Mouse (Mus musculus): ENCODE measurements around the gene Them5. TPM values are rescaled to one million over a fixed set of nuclear protein-coding genes. Genes with fewer than 3 reads are reported as not detected.

Them5 gene
- polyA plus RNA-seq, 1 experiment from 2014 or later = 0.19 TPM

- ATAC-seq (ENCODE audit: insufficient read depth, low FRiP score, low TSS enrichment) (peak; percentile 33; the same call in 1 of the 2 replicates), DNase-seq (ENCODE audit: low spot score) (peak; percentile 83)
- H3K9me3 ChIP-seq (ENCODE audit: control insufficient read depth, low read length) = no peaks in the 10 kb centered on the region
- H3K9ac ChIP-seq (ENCODE audit: low read length) = no peak overlapping the region
- no peak overlapping the region for H3K4me2 ChIP-seq (ENCODE audit: low read depth)
- peaks cover 3% of the 10 kb centered on the region; the same call in 1 of the 2 replicates for H3K4me1 ChIP-seq (ENCODE audit: control insufficient read depth, insufficient read depth, low read length)
- peaks cover 17% of the 10 kb centered on the region for H3K27me3 ChIP-seq (ENCODE audit: control insufficient read depth, insufficient read depth, low read length)
- no peak overlapping the region for H3K27ac ChIP-seq (ENCODE audit: low read depth, low read length)
- WGBS = 26% methylated on average over 3 of the region's 3 CpGs
- H3K36me3 ChIP-seq (ENCODE audit: control insufficient read depth, insufficient read depth, low read length) = no peaks in the 10 kb centered on the region
- H3K4me3 ChIP-seq (ENCODE audit: low read depth, low read length) = no peak overlapping the region
Observed at GRCm38 (mm10) chr3:94366761-94367160, 24.9 kb downstream of the Them5 start.

DNA sequence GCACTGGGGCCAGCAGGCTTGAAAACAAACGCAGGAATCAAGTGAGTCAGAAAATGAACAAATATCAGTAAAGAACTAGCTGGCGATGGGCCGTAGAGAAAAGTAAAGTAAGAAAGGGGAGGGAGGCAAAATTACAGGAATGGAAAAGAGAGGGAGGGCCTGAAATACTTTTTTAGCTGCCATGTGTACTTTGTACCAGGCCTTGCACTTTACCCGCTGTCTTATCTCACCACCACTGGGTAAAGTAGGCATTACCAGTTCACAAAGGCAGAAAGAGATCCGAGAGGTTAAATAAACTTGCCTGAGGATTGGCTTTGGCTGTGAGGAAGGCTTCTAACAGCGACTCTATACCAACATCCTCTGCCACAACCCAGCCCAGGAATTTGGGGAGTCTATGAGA is 25.6 kb downstream of the Them5 start:
- no peaks in the 10 kb centered on the region for H3K36me3 ChIP-seq (ENCODE audit: control insufficient read depth, insufficient read depth, low read length)
- ATAC-seq (ENCODE audit: insufficient read depth, low FRiP score, low TSS enrichment) (no peak), DNase-seq (ENCODE audit: low spot score) (no peak)
- no peak overlapping the region for H3K27ac ChIP-seq (ENCODE audit: low read depth, low read length)
- H3K4me3 ChIP-seq (ENCODE audit: low read depth, low read length) = no peak overlapping the region
- no peaks in the 10 kb centered on the region; the same call in 1 of the 2 replicates for H3K4me1 ChIP-seq (ENCODE audit: control insufficient read depth, insufficient read depth, low read length)
- no peaks in the 10 kb centered on the region for H3K9me3 ChIP-seq (ENCODE audit: control insufficient read depth, low read length)
- 85% methylated on average over 6 of the region's 6 CpGs for WGBS
- H3K9ac ChIP-seq (ENCODE audit: low read length) = no peak overlapping the region
- H3K27me3 ChIP-seq (ENCODE audit: control insufficient read depth, insufficient read depth, low read length) = peaks cover 17% of the 10 kb centered on the region
- H3K4me2 ChIP-seq (ENCODE audit: low read depth) = no peak overlapping the region

GRCm38 (mm10) chr3:94368631-94369030 is 26.7 kb downstream of the Them5 start:
- H3K4me3 ChIP-seq (ENCODE audit: low read depth, low read length) = no peak overlapping the region
- H3K9me3 ChIP-seq (ENCODE audit: control insufficient read depth, low read length) = no peaks in the 10 kb centered on the region
- H3K4me1 ChIP-seq (ENCODE audit: control insufficient read depth, insufficient read depth, low read length) = peaks cover 5% of the 10 kb centered on the region
- H3K36me3 ChIP-seq (ENCODE audit: control insufficient read depth, insufficient read depth, low read length) = no peaks in the 10 kb centered on the region
- H3K4me2 ChIP-seq (ENCODE audit: low read depth) = no peak overlapping the region
- 68% methylated on average over 6 of the region's 6 CpGs for WGBS
- no peak overlapping the region for H3K9ac ChIP-seq (ENCODE audit: low read length)
- ATAC-seq (ENCODE audit: insufficient read depth, low FRiP score, low TSS enrichment) (no peak), DNase-seq (ENCODE audit: low spot score) (no peak)
- peaks cover 9% of the 10 kb centered on the region; the same call in 1 of the 2 replicates for H3K27me3 ChIP-seq (ENCODE audit: control insufficient read depth, insufficient read depth, low read length)
- H3K27ac ChIP-seq (ENCODE audit: low read depth, low read length) = no peak overlapping the region

DNA sequence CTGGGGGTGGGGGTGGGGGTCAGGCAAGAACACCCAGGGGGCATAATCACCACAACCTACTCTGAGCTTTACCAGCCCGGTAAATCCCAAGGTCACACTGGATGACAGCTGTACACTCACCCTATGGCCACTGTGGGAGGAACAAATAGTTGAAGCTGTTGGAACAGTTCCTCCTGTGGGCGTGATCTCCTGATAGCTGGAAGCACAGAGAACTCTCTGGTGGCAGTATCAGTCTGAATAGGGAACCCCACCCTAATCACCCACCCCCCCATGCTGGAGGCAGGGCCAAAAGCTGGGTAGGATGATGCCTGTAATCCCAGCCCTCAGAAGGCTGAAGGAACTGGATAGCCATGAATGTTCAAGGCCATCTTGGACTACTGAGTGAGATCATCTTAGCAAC is 27.8 kb downstream of the Them5 start:
- Histone ChIP-seq H3K4me3 (ENCODE audit: low read depth, low read length) (no peak overlapping the region), H3K9me3 (ENCODE audit: control insufficient read depth, low read length) (no peaks in the 10 kb centered on the region), H3K4me2 (ENCODE audit: low read depth) (no peak overlapping the region), H3K27me3 (ENCODE audit: control insufficient read depth, insufficient read depth, low read length) (0 out of 2 replicates have a peak, but pooled peaks cover 5% of the 10 kb centered on the region), H3K27ac (ENCODE audit: low read depth, low read length) (no peak overlapping the region), H3K36me3 (ENCODE audit: control insufficient read depth, insufficient read depth, low read length) (no peaks in the 10 kb centered on the region), H3K4me1 (ENCODE audit: control insufficient read depth, insufficient read depth, low read length) (peaks cover 5% of the 10 kb centered on the region), H3K9ac (ENCODE audit: low read length) (no peak overlapping the region)
- WGBS = 73% methylated on average over 2 of the region's 2 CpGs
- ATAC-seq (ENCODE audit: insufficient read depth, low FRiP score, low TSS enrichment) (no peak), DNase-seq (ENCODE audit: low spot score) (no peak)

GRCm38 (mm10) chr3:94371637-94372036 is 29.7 kb downstream of the Them5 start:
- H3K4me2 ChIP-seq (ENCODE audit: low read depth) = no peak overlapping the region
- H3K27ac ChIP-seq (ENCODE audit: low read depth, low read length) = no peak overlapping the region
- no peaks in the 10 kb centered on the region for H3K27me3 ChIP-seq (ENCODE audit: control insufficient read depth, insufficient read depth, low read length)
- no peak overlapping the region for H3K4me3 ChIP-seq (ENCODE audit: low read depth, low read length)
- ATAC-seq (ENCODE audit: insufficient read depth, low FRiP score, low TSS enrichment) (no peak), DNase-seq (ENCODE audit: low spot score) (no peak)
- H3K36me3 ChIP-seq (ENCODE audit: control insufficient read depth, insufficient read depth, low read length) = no peaks in the 10 kb centered on the region
- peaks cover 5% of the 10 kb centered on the region for H3K4me1 ChIP-seq (ENCODE audit: control insufficient read depth, insufficient read depth, low read length)
- H3K9me3 ChIP-seq (ENCODE audit: control insufficient read depth, low read length) = no peaks in the 10 kb centered on the region
- WGBS = 5% methylated on average over 11 of the region's 11 CpGs
- H3K9ac ChIP-seq (ENCODE audit: low read length) = no peak overlapping the region

DNA sequence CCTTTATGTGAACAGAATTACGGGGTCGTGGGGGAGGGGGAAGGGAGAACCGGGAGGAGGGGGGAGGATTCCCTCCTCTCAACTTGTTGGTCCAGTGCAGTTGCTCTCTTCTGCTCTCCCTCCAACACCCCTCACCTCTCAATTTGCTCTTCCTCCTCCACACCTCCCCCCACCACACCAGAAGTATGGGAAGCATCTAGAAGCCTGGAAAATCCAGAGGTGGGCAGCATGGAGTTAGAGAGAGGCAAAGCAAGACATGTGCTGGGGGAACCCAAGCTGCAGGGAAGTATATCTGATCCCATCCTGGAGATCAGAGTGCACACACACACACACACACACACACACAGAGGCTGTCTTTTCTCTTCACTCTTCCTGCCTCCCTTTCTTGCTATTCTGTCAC is 30.1 kb downstream of the Them5 start:
- 5% methylated on average over 3 of the region's 3 CpGs for WGBS
- DNase-seq (ENCODE audit: low spot score) = no peak
- no peaks in the 10 kb centered on the region for H3K9me3 ChIP-seq (ENCODE audit: control insufficient read depth, low read length)
- H3K4me3 ChIP-seq (ENCODE audit: low read depth, low read length) = no peak overlapping the region
- H3K36me3 ChIP-seq (ENCODE audit: control insufficient read depth, insufficient read depth, low read length) = no peaks in the 10 kb centered on the region
- no peak overlapping the region for H3K27ac ChIP-seq (ENCODE audit: low read depth, low read length)
- H3K4me2 ChIP-seq (ENCODE audit: low read depth) = no peak overlapping the region
- H3K27me3 ChIP-seq (ENCODE audit: control insufficient read depth, insufficient read depth, low read length) = no peaks in the 10 kb centered on the region
- H3K9ac ChIP-seq (ENCODE audit: low read length) = no peak overlapping the region
- no peak for ATAC-seq (ENCODE audit: insufficient read depth, low FRiP score, low TSS enrichment)
- peaks cover 5% of the 10 kb centered on the region for H3K4me1 ChIP-seq (ENCODE audit: control insufficient read depth, insufficient read depth, low read length)

DNA sequence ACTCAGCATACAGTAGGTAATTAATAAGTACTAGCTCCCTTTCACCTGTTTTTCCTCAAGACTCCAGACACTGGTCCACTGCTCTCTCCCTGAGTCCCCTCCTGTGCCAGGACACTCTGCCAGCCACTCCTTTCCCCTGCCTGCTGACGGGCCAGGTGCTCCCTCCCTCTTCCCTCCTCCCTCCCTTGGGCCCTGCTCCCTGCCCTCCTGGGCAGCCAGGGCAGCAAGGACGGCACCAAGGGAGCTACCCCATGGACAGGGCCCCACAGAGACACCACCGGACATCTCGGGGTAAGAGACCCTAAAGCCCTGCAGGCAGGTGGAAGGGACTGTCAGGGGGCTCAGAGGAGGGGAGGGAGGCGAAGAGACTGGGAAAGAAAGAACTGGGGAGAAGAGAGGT is 30.7 kb downstream of the Them5 start, which contains the start of gene Rorc:
Gene Rorc (plus strand): TSS at position 154 of the 400 bp plus-strand sequence.
- peak within 1 kb of the TSS; percentile 16; the same call in 1 of the 2 replicates for H3K4me2 ChIP-seq (ENCODE audit: low read depth)
- ATAC-seq (ENCODE audit: insufficient read depth, low FRiP score, low TSS enrichment) = no peak
- H3K27me3 ChIP-seq (ENCODE audit: control insufficient read depth, insufficient read depth, low read length) = no peaks in the 10 kb centered on the region
- no peaks in the 10 kb centered on the region for H3K9me3 ChIP-seq (ENCODE audit: control insufficient read depth, low read length)
- peak within 1 kb of the TSS; percentile 6; the same call in 1 of the 2 replicates for H3K9ac ChIP-seq (ENCODE audit: low read length)
- H3K4me3 ChIP-seq (ENCODE audit: low read depth, low read length) = no peak within 1 kb of the TSS
- DNase-seq (ENCODE audit: low spot score) = no peak
- H3K4me1 ChIP-seq (ENCODE audit: control insufficient read depth, insufficient read depth, low read length) = peaks cover 5% of the 10 kb centered on the region
- WGBS = 14% methylated on average over 5 of the region's 5 CpGs
- no peaks in the 10 kb centered on the region for H3K36me3 ChIP-seq (ENCODE audit: control insufficient read depth, insufficient read depth, low read length)
- no peak within 1 kb of the TSS for H3K27ac ChIP-seq (ENCODE audit: low read depth, low read length)

GRCm38 (mm10) chr3:94373090-94373489 is 31.2 kb downstream of the Them5 start:
- Histone ChIP-seq H3K27me3 (ENCODE audit: control insufficient read depth, insufficient read depth, low read length) (no peaks in the 10 kb centered on the region), H3K9me3 (ENCODE audit: control insufficient read depth, low read length) (no peaks in the 10 kb centered on the region), H3K36me3 (ENCODE audit: control insufficient read depth, insufficient read depth, low read length) (no peaks in the 10 kb centered on the region), H3K4me3 (ENCODE audit: low read depth, low read length) (no peak overlapping the region), H3K9ac (ENCODE audit: low read length) (peak overlapping the region; percentile 6; the same call in 1 of the 2 replicates), H3K27ac (ENCODE audit: low read depth, low read length) (no peak overlapping the region), H3K4me1 (ENCODE audit: control insufficient read depth, insufficient read depth, low read length) (peaks cover 5% of the 10 kb centered on the region), H3K4me2 (ENCODE audit: low read depth) (peak overlapping the region; percentile 16; the same call in 1 of the 2 replicates)
- 2% methylated on average over 10 of the region's 10 CpGs for WGBS
- ATAC-seq (ENCODE audit: insufficient read depth, low FRiP score, low TSS enrichment) (peak; percentile 13; the same call in 1 of the 2 replicates), DNase-seq (ENCODE audit: low spot score) (no peak)

DNA sequence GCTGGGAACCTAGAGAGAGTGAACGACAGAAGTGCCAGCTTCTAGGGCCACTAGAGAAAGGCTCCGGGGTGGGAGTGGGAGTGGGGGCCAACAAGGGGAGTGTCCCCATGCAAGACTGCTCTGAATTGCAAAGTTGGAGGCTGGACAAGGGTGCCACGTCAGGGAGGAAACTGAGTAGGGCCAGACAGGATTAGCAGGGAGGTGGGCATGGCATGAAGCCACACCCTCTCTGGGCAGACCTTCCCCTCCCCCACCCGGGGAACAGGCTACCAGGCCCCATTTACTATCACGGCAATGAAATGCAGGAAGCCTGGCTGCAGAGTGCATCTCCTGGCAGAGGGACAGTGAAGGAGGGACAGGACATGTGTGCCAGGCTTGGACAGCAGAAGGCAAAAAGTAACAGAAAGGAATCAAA is 31.7 kb downstream of the Them5 start:
- H3K9ac ChIP-seq (ENCODE audit: low read length) = no peak overlapping the region; the same call in 1 of the 2 replicates
- peaks cover 5% of the 10 kb centered on the region for H3K4me1 ChIP-seq (ENCODE audit: control insufficient read depth, insufficient read depth, low read length)
- no peaks in the 10 kb centered on the region for H3K27me3 ChIP-seq (ENCODE audit: control insufficient read depth, insufficient read depth, low read length)
- 4% methylated on average over 5 of the region's 5 CpGs for WGBS
- H3K9me3 ChIP-seq (ENCODE audit: control insufficient read depth, low read length) = no peaks in the 10 kb centered on the region
- H3K4me2 ChIP-seq (ENCODE audit: low read depth) = 0 out of 2 replicates have a peak overlapping the region, but pooled peaks have one; percentile 16
- H3K36me3 ChIP-seq (ENCODE audit: control insufficient read depth, insufficient read depth, low read length) = no peaks in the 10 kb centered on the region
- H3K27ac ChIP-seq (ENCODE audit: low read depth, low read length) = no peak overlapping the region
- no peak overlapping the region for H3K4me3 ChIP-seq (ENCODE audit: low read depth, low read length)
- DNase-seq (ENCODE audit: low spot score) = no peak
- ATAC-seq (ENCODE audit: insufficient read depth, low FRiP score, low TSS enrichment) = peak; percentile 26; the same call in 1 of the 2 replicates

Measured in neural tube, embryonic 11.5 days (tissue).